Mouse (Mus musculus): ENCODE results near the gene Aamdc.

Aamdc gene

DNA sequence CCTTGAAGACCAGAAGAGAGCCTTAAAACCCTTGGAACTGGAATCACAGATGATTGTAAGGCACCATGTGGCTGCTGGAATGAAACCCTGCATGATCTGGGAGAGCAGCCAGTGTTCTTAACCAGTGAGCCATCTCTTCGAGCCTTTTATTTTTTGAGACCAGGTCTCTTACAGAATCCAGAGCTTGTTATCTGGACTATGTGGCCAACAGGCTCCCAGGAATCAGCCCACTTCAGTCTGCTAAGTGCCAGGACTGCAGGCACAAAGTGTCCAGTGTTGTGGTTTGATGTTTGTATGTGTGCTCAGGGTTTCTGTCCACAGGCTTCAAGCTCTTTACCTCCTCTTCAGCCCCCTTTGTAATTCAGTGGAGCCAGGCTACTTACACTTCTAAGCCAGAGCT is 64.5 kb downstream of the Aamdc start:
- no peak for DNase-seq (ENCODE audit: low spot score)

DNA sequence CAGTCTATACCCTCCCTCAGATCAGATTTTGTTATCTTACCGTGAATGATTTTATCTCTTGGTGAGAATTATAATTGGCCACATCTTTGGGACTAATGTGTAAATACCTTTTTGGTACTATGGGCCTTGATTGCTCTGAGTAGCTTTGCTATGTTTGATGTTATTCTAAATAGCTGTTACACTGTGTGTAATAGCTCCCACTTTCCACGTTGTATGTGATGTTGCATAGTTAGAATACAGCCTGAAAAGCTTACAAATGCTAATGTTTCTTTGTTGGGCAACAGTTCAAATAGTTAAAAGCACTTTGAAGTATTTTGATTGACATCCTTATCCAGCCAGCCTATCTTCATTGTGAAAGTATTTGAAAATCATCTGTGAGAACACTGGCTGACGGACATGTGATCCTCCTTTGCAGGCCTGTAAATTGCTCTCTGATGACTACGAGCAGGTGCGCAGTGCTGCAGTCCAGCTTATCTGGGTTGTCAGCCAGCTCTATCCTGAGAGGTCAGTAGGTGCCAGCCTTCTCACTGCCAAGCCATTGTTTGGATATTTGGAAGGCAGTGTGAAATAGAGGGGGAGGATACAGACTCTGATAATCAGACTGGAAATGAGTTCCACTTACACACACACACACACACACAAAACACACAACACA is 78.6 kb downstream of the Aamdc start:
- DNase-seq (ENCODE audit: low spot score) = no peak

Data from left cerebral cortex, adult 11 months (tissue).